Mouse (Mus musculus) cerebellum, postnatal 14 days (tissue): ENCODE data around the gene Cradd.

Source experiments
- DNase-seq, 2 experiments: peaks; one replicate each; pipeline ENCODE4 v3.0.0; 2021; ENCODE audit warnings: mixed read lengths in 2 of 2

The Cradd gene

GRCm38 (mm10) chr10:95236226-95236625 lies 87.7 kb downstream of the Cradd start:
- DNase-seq = no peak

- no peak for DNase-seq
Measured at GRCm38 (mm10) chr10:95234661-95235060, 89.3 kb downstream of the Cradd start.

GRCm38 (mm10) chr10:95233044-95233443 lies 90.9 kb downstream of the Cradd start:
- no peak for DNase-seq

GRCm38 (mm10) chr10:95232554-95232953 lies 91.4 kb downstream of the Cradd start:
- no peak for DNase-seq

GRCm38 (mm10) chr10:95228192-95228591 lies 95.7 kb downstream of the Cradd start:
- peak; percentile 18 to 27 for DNase-seq

- DNase-seq = no peak
Measured at GRCm38 (mm10) chr10:95227590-95227989, 96.3 kb downstream of the Cradd start.

GRCm38 (mm10) chr10:95226772-95227171 lies 97.2 kb downstream of the Cradd start:
- DNase-seq = no peak

- DNase-seq = no peak
Measured at GRCm38 (mm10) chr10:95225006-95225405, 98.9 kb downstream of the Cradd start.

GRCm38 (mm10) chr10:95223211-95223610 lies 100.7 kb downstream of the Cradd start:
- peak; percentile 36 to 39 for DNase-seq

GRCm38 (mm10) chr10:95221914-95222313 lies 102.0 kb downstream of the Cradd start:
- DNase-seq = no peak

GRCm38 (mm10) chr10:95220536-95220935 lies 103.4 kb downstream of the Cradd start:
- no peak for DNase-seq

GRCm38 (mm10) chr10:95218683-95219060 lies 105.3 kb downstream of the Cradd start:
- no peak for DNase-seq

GRCm38 (mm10) chr10:95217956-95218682 lies 105.8 kb downstream of the Cradd start:
- no peak for DNase-seq

- peak; percentile 19 to 38 for DNase-seq
Measured at GRCm38 (mm10) chr10:95215324-95215723, 108.6 kb downstream of the Cradd start.

- DNase-seq = no peak
Measured at GRCm38 (mm10) chr10:95213820-95214219, 110.1 kb downstream of the Cradd start.

GRCm38 (mm10) chr10:95213311-95213710 lies 110.6 kb downstream of the Cradd start:
- no peak for DNase-seq

GRCm38 (mm10) chr10:95211660-95212059 lies 112.3 kb downstream of the Cradd start:
- DNase-seq = no peak

- DNase-seq = no peak
Measured at GRCm38 (mm10) chr10:95210664-95211372, 113.1 kb downstream of the Cradd start.

GRCm38 (mm10) chr10:95210167-95210566 lies 113.8 kb downstream of the Cradd start:
- no peak for DNase-seq

- no peak for DNase-seq
Measured at GRCm38 (mm10) chr10:95207423-95207822, 116.5 kb downstream of the Cradd start.

- no peak for DNase-seq
Measured at GRCm38 (mm10) chr10:95201514-95201913, 122.4 kb downstream of the Cradd start.

- DNase-seq = peak; percentile 85
Measured at GRCm38 (mm10) chr10:95200323-95200722, 123.6 kb downstream of the Cradd start.

GRCm38 (mm10) chr10:95199541-95200269 lies 124.2 kb downstream of the Cradd start:
- DNase-seq = peak in 1 of 2 experiments; percentile 25

- no peak for DNase-seq
Measured at GRCm38 (mm10) chr10:95197377-95197776, 126.6 kb downstream of the Cradd start.
